Mouse (Mus musculus) kidney, embryonic 16.5 days (tissue): ENCODE results near the gene Pld6. TPM values are rescaled to one million over a fixed set of nuclear protein-coding genes. Genes with fewer than 3 reads are reported as not detected.

ENCODE experiments used
- ATAC-seq: fragments of 200-750 bp; cut with Nextera tagmentation; 2 replicates; pipeline ENCODE4 v1.8.0; 2017; ENCODE audit warnings: moderate TSS enrichment; ENCODE audit not compliant: low FRiP score, low TSS enrichment
- H3K27ac ChIP-seq: fragments of 300-500 bp; sonication (generic); 2 replicates; pipeline ENCODE4 v1.5.1; 2014; ENCODE audit warnings: low read length
- H3K27me3 ChIP-seq: fragments of 300-500 bp; sonication (generic); 2 replicates; pipeline ENCODE4 v1.6.1; 2014; ENCODE audit warnings: low read length, control low read depth, mixed read lengths; ENCODE audit not compliant: insufficient read depth
- H3K36me3 ChIP-seq: fragments of 300-500 bp; sonication (generic); 2 replicates; pipeline ENCODE4 v1.6.1; 2014; ENCODE audit warnings: low read length, control low read depth, mixed read lengths; ENCODE audit not compliant: insufficient read depth
- H3K4me1 ChIP-seq: fragments of 300-500 bp; sonication (generic); 2 replicates; pipeline ENCODE4 v1.6.1; 2014; ENCODE audit warnings: low read length, control low read depth, mixed read lengths; ENCODE audit not compliant: insufficient read depth
- H3K4me2 ChIP-seq: fragments of 300-500 bp; sonication (generic); replicated peaks from 2 replicates; pipeline ENCODE4 v1.6.1; 2014; ENCODE audit warnings: low read depth, low read length
- H3K4me3 ChIP-seq: fragments of 300-500 bp; sonication (generic); 2 replicates; pipeline ENCODE4 v1.5.1; 2014; ENCODE audit warnings: mild to moderate bottlenecking, low read length
- H3K9ac ChIP-seq: fragments of 300-500 bp; sonication (generic); replicated peaks from 2 replicates; pipeline ENCODE4 v1.6.1; 2014; ENCODE audit warnings: low read length
- H3K9me3 ChIP-seq: fragments of 300-500 bp; sonication (generic); 2 replicates; pipeline ENCODE4 v1.6.1; 2016; ENCODE audit warnings: low read length, control low read depth
- WGBS: fragments of 180-500 bp; shearing (Covaris S2); extraction: QIAGEN DNeasy Blood & Tissue Kit; methylation state at CpG from one replicate; pipeline ENCODE4 v1.1.7; 2014; 5-methylcytosine and 5-hydroxymethylcytosine counted together
- polyA plus RNA-seq: library from polyadenylated mRNA; unstranded; fragments of >200 nt; fragmentation: Nextera tagmentation; extraction: Ambion mirVana; gene quantifications from 2 replicates; pipeline ENCODE4 v1.2.1, GENCODE M21; 2015

The Pld6 gene
- polyA plus RNA-seq, 1 experiment from 2014 or later = 6.6 TPM

GRCm38 (mm10) chr11:59758191-59758985 lies 29.1 kb downstream of the Pld6 start:
- H3K4me1 ChIP-seq = no peaks in the 10 kb centered on the region
- H3K4me2 ChIP-seq = no peak overlapping the region
- H3K36me3 ChIP-seq = peaks cover 75% of the 10 kb centered on the region
- no peak overlapping the region for H3K27ac ChIP-seq
- H3K9ac ChIP-seq = no peak overlapping the region
- no peaks in the 10 kb centered on the region for H3K9me3 ChIP-seq
- H3K27me3 ChIP-seq = no peaks in the 10 kb centered on the region
- no peak overlapping the region for H3K4me3 ChIP-seq
- WGBS = 91% methylated on average over 9 of the region's 9 CpGs
- ATAC-seq = no peak

GRCm38 (mm10) chr11:59756351-59756750 lies 31.1 kb downstream of the Pld6 start:
- Histone ChIP-seq H3K9ac (no peak overlapping the region), H3K36me3 (peaks cover 87% of the 10 kb centered on the region), H3K27ac (no peak overlapping the region), H3K9me3 (no peaks in the 10 kb centered on the region), H3K4me2 (no peak overlapping the region), H3K4me1 (no peaks in the 10 kb centered on the region), H3K4me3 (no peak overlapping the region), H3K27me3 (no peaks in the 10 kb centered on the region)
- WGBS = 89% methylated on average over 4 of the region's 4 CpGs
- no peak for ATAC-seq

- no peaks in the 10 kb centered on the region for H3K27me3 ChIP-seq
- no peak for ATAC-seq
- H3K36me3 ChIP-seq = peaks cover 86% of the 10 kb centered on the region
- no peak overlapping the region for H3K9ac ChIP-seq
- H3K27ac ChIP-seq = no peak overlapping the region
- H3K9me3 ChIP-seq = no peaks in the 10 kb centered on the region
- WGBS = 96% methylated on average over 6 of the region's 6 CpGs
- no peaks in the 10 kb centered on the region for H3K4me1 ChIP-seq
- no peak overlapping the region for H3K4me2 ChIP-seq
- no peak overlapping the region for H3K4me3 ChIP-seq
These were observed 32.9 kb downstream of the Pld6 start for GRCm38 (mm10) chr11:59754504-59754903.

- H3K36me3 ChIP-seq = peaks cover 67% of the 10 kb centered on the region
- H3K4me2 ChIP-seq = no peak overlapping the region
- 96% methylated on average over 3 of the region's 3 CpGs for WGBS
- no peaks in the 10 kb centered on the region for H3K27me3 ChIP-seq
- H3K9me3 ChIP-seq = no peaks in the 10 kb centered on the region
- no peaks in the 10 kb centered on the region for H3K4me1 ChIP-seq
- ATAC-seq = no peak
- H3K27ac ChIP-seq = no peak overlapping the region
- no peak overlapping the region for H3K9ac ChIP-seq
- no peak overlapping the region for H3K4me3 ChIP-seq
These were observed 38.4 kb downstream of the Pld6 start for GRCm38 (mm10) chr11:59749050-59749449.

- ATAC-seq = no peak
- no peak overlapping the region for H3K4me2 ChIP-seq
- H3K9ac ChIP-seq = no peak overlapping the region
- no peak overlapping the region for H3K27ac ChIP-seq
- H3K4me1 ChIP-seq = no peaks in the 10 kb centered on the region
- H3K4me3 ChIP-seq = no peak overlapping the region
- peaks cover 67% of the 10 kb centered on the region for H3K36me3 ChIP-seq
- H3K27me3 ChIP-seq = no peaks in the 10 kb centered on the region
- H3K9me3 ChIP-seq = no peaks in the 10 kb centered on the region
- 91% methylated on average over 2 of the region's 2 CpGs for WGBS
These were observed 40.8 kb downstream of the Pld6 start for GRCm38 (mm10) chr11:59746614-59747013.

GRCm38 (mm10) chr11:59745851-59746250 lies 41.6 kb downstream of the Pld6 start:
- H3K36me3 ChIP-seq = peaks cover 65% of the 10 kb centered on the region
- H3K4me2 ChIP-seq = no peak overlapping the region
- no peaks in the 10 kb centered on the region for H3K9me3 ChIP-seq
- no peak overlapping the region for H3K9ac ChIP-seq
- 81% methylated on average over 5 of the region's 5 CpGs for WGBS
- no peaks in the 10 kb centered on the region for H3K4me1 ChIP-seq
- ATAC-seq = no peak
- no peak overlapping the region for H3K4me3 ChIP-seq
- no peak overlapping the region for H3K27ac ChIP-seq
- H3K27me3 ChIP-seq = no peaks in the 10 kb centered on the region

GRCm38 (mm10) chr11:59744374-59744773 lies 43.1 kb downstream of the Pld6 start:
- H3K36me3 ChIP-seq = peaks cover 58% of the 10 kb centered on the region
- no peak overlapping the region for H3K9ac ChIP-seq
- H3K27ac ChIP-seq = no peak overlapping the region
- H3K9me3 ChIP-seq = no peaks in the 10 kb centered on the region
- no peak for ATAC-seq
- H3K27me3 ChIP-seq = no peaks in the 10 kb centered on the region
- H3K4me3 ChIP-seq = no peak overlapping the region
- H3K4me2 ChIP-seq = no peak overlapping the region
- 90% methylated on average over 4 of the region's 4 CpGs for WGBS
- H3K4me1 ChIP-seq = no peaks in the 10 kb centered on the region

- no peaks in the 10 kb centered on the region for H3K27me3 ChIP-seq
- ATAC-seq = no peak
These were observed 43.7 kb downstream of the Pld6 start for GRCm38 (mm10) chr11:59743712-59744111.

GRCm38 (mm10) chr11:59743307-59743706 lies 44.1 kb downstream of the Pld6 start:
- 92% methylated on average over 2 of the region's 2 CpGs for WGBS

More at GRCm38 (mm10) chr11:59743712-59744111, 43.7 kb downstream of the Pld6 start:
- WGBS = 100% methylated on average over 1 of the region's 1 CpGs
- no peak overlapping the region for H3K9ac ChIP-seq
- no peak overlapping the region for H3K27ac ChIP-seq
- H3K4me2 ChIP-seq = no peak overlapping the region
- H3K36me3 ChIP-seq = peaks cover 52% of the 10 kb centered on the region
- no peaks in the 10 kb centered on the region for H3K9me3 ChIP-seq
- no peaks in the 10 kb centered on the region for H3K4me1 ChIP-seq
- H3K4me3 ChIP-seq = no peak overlapping the region

GRCm38 (mm10) chr11:59741915-59742314 lies 45.5 kb downstream of the Pld6 start:
- H3K27me3 ChIP-seq = no peaks in the 10 kb centered on the region
- WGBS = 89% methylated on average over 5 of the region's 5 CpGs
- no peak overlapping the region for H3K4me2 ChIP-seq
- ATAC-seq = no peak
- no peak overlapping the region for H3K9ac ChIP-seq
- H3K36me3 ChIP-seq = peaks cover 61% of the 10 kb centered on the region
- H3K9me3 ChIP-seq = no peaks in the 10 kb centered on the region
- H3K27ac ChIP-seq = no peak overlapping the region
- no peak overlapping the region for H3K4me3 ChIP-seq
- no peaks in the 10 kb centered on the region for H3K4me1 ChIP-seq

More at GRCm38 (mm10) chr11:59743307-59743706, 44.1 kb downstream of the Pld6 start:
- peaks cover 53% of the 10 kb centered on the region for H3K36me3 ChIP-seq
- ATAC-seq = no peak
- H3K4me1 ChIP-seq = no peaks in the 10 kb centered on the region
- no peak overlapping the region for H3K4me2 ChIP-seq
- H3K27me3 ChIP-seq = no peaks in the 10 kb centered on the region
- H3K9me3 ChIP-seq = no peaks in the 10 kb centered on the region
- H3K27ac ChIP-seq = no peak overlapping the region
- H3K9ac ChIP-seq = no peak overlapping the region
- no peak overlapping the region for H3K4me3 ChIP-seq
